Comparison of ENCODE assay signal across 11 mouse cellular contexts in the genomic region with DNA sequence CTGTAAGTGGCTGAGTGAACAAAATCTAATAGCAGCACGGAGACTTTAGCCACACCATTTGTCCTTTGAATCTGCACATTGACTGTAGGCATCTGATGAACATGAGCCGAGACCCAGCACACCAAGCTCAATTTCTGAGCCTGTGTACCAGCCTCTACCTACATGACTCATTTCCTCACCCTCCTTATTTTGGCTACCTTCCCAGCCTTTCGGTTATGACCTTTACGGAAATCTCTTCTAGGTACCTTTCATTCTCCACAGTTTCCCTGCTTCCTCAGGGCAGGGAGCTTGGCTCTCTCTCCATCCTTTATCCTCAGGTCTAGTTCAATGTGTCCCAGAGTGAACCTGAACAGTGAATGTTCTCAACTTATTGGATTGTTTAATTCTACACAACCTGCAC.
DNase-seq lines count a peak whose midpoint lies in the region; ATAC-seq lines count a peak whose summit lies in the region.
"Had no signal": no experiment of that assay in that cellular context is flagged by ENCODE, and none has a peak within 500 bp of the region (broad histone marks: within the 10 kb centered on the region; RNA-seq: fewer than 3 reads in every experiment).

No protein-coding gene starts in this region.

- H3K27me3 ChIP-seq in kidney, embryonic 16.5 days (ENCODE audit: insufficient read depth, low read length): no peaks in the 10 kb centered on the region
- no peaks in the 10 kb centered on the region for H3K27me3 ChIP-seq in hindbrain, embryonic 10.5 days (ENCODE audit: insufficient read depth, poor library complexity, severe bottlenecking)
- H3K27me3 ChIP-seq: intestine, embryonic 15.5 days; stomach, embryonic 15.5 days had no signal

- no peak overlapping the region for H3K27ac ChIP-seq in kidney, embryonic 16.5 days (ENCODE audit: low read length)
- H3K27ac ChIP-seq in hindbrain, embryonic 10.5 days: no peak overlapping the region
- H3K27ac ChIP-seq: intestine, embryonic 15.5 days; midbrain, embryonic 10.5 days; stomach, embryonic 15.5 days had no signal

- 77% methylated on average over 4 of the region's 4 CpGs for WGBS in kidney, embryonic 16.5 days
- 91% methylated on average over 4 of the region's 4 CpGs for WGBS in hindbrain, embryonic 10.5 days

- peak; percentile 6 for DNase-seq in kidney, adult 11 months
- DNase-seq in brain, adult 2 months (ENCODE audit: low read depth, low spot score): peak; percentile 81
- DNase-seq in cerebellum, adult 9-11 months: peak; percentile 40
- no peak for DNase-seq in hindbrain, embryonic 10.5 days (ENCODE audit: low spot score)
- no peak for DNase-seq in layer of hippocampus, adult 11-12 months (ENCODE audit: low spot score)
- no peak for DNase-seq in frontal cortex, postnatal 36 days (ENCODE audit: low spot score in 2 of 2)

- no peak overlapping the region for H3K4me2 ChIP-seq in kidney, embryonic 16.5 days (replicated peaks; ENCODE audit: low read depth, low read length)
- H3K4me2 ChIP-seq: intestine, embryonic 15.5 days; stomach, embryonic 15.5 days had no signal

- H3K4me1 ChIP-seq in kidney, embryonic 16.5 days (ENCODE audit: insufficient read depth, low read length): no peaks in the 10 kb centered on the region
- no peaks in the 10 kb centered on the region for H3K4me1 ChIP-seq in hindbrain, embryonic 10.5 days (replicated peaks)
- H3K4me1 ChIP-seq: intestine, embryonic 15.5 days; midbrain, embryonic 10.5 days; stomach, embryonic 15.5 days had no signal

- no peak overlapping the region for H3K4me3 ChIP-seq in kidney, embryonic 16.5 days (ENCODE audit: low read length)
- no peak overlapping the region for H3K4me3 ChIP-seq in hindbrain, embryonic 10.5 days
- H3K4me3 ChIP-seq: intestine, embryonic 15.5 days; midbrain, embryonic 10.5 days; stomach, embryonic 15.5 days had no signal

- H3K36me3 ChIP-seq in kidney, embryonic 16.5 days (ENCODE audit: insufficient read depth, low read length): no peaks in the 10 kb centered on the region
- H3K36me3 ChIP-seq in hindbrain, embryonic 10.5 days: no peaks in the 10 kb centered on the region
- H3K36me3 ChIP-seq: intestine, embryonic 15.5 days; midbrain, embryonic 10.5 days; stomach, embryonic 15.5 days had no signal

- no peak overlapping the region for H3K9ac ChIP-seq in kidney, embryonic 16.5 days (replicated peaks; ENCODE audit: low read length)
- H3K9ac ChIP-seq: intestine, embryonic 15.5 days; stomach, embryonic 15.5 days had no signal

- no peak for ATAC-seq in kidney, embryonic 16.5 days (ENCODE audit: low FRiP score, low TSS enrichment)
- peak; percentile 92 for ATAC-seq in hematopoietic stem cell, adult 5-6 weeks (replicated peaks in 1 of 2; ENCODE audit: insufficient read depth in 1 of 2, low FRiP score in 2 of 2, low TSS enrichment in 1 of 2, low read depth in 1 of 2, poor library complexity in 2 of 2, severe bottlenecking in 2 of 2)
- ATAC-seq: intestine, embryonic 15.5 days had no signal

- no peaks in the 10 kb centered on the region for H3K9me3 ChIP-seq in kidney, embryonic 16.5 days (ENCODE audit: low read length)
- H3K9me3 ChIP-seq in hindbrain, embryonic 10.5 days: no peaks in the 10 kb centered on the region
- H3K9me3 ChIP-seq: intestine, embryonic 15.5 days; midbrain, embryonic 10.5 days; stomach, embryonic 15.5 days had no signal

Comparison
In these comparisons a context has a peak if more than half of its experiments do, and no peak if none do; other contexts are left out.
1. DNase-seq: peak in kidney, adult 11 months (single experiment), brain, adult 2 months (single experiment) and cerebellum, adult 9-11 months (single experiment); none in hindbrain, embryonic 10.5 days (single experiment), layer of hippocampus, adult 11-12 months (single experiment) and frontal cortex, postnatal 36 days (0 of 2).